Mouse (Mus musculus): ENCODE data around the gene Svs1.

DNA sequence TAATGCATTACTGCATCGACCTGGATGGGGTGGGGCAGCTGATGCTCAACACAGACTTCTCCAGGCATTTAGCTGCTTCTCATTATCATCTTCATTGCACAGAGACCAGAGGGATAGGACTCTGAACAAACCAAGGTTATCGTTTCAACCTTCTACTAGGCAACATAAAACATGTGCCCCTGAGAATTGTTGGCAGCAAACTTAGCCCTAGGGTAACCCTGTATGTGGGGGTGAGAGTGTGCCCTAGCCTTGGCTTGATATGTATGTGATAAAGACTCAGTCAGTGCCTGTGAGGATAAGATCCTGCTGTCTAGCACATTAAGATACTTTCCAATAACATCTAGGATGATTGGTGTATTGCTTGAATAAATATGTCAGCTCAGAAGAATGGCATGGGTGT is 37.1 kb upstream of the Svs1 start:
- TF ChIP-seq CTCF (IDR thresholded peaks at IDR 0.05; ENCODE audit: low read depth, low read length) (no peak), POLR2A (IDR thresholded peaks at IDR 0.05; ENCODE audit: extremely low read depth, insufficient read depth, low read length) (no peak)

Measured in liver, adult 2 months (tissue).